In the genomic region with DNA sequence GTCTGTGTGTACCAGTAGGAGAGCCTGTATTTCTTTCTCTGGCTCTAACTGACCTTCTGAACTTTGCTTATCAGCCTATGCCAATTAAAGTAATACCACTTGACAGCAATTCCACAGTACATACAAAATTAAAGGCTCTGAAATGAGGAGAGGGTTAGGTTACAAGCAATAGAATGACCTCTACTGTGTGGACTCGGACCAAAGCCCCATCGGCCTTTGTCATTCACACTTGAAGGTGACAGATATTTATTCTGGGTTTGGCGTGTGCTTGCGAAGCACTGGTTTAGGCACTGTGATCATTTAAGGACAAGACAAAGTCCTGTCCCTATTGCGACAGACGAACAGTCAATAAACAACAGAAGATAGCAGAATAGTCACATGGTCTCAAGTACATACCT, we compare ENCODE assay signal across 20 mouse cellular contexts. TPM values are rescaled to one million over a fixed set of nuclear protein-coding genes. Genes with fewer than 3 reads are reported as not detected.
DNase-seq lines count a peak whose midpoint lies in the region; ATAC-seq and TF ChIP-seq lines count a peak whose summit lies in the region.
"Had no signal": no experiment of that assay in that cellular context is flagged by ENCODE, and none has a peak within 500 bp of the region (broad histone marks: within the 10 kb centered on the region; RNA-seq: fewer than 3 reads in every experiment).

No protein-coding gene starts in this region.

- H3K4me3 ChIP-seq in layer of hippocampus, adult 2 months, result no peak overlapping the region
- H3K4me3 ChIP-seq in heart, embryonic 12.5 days, result no peak overlapping the region
- H3K4me3 ChIP-seq in intestine, embryonic 15.5 days (replicated peaks), result no peak overlapping the region
- no peak overlapping the region for H3K4me3 ChIP-seq in liver, postnatal 0 days (ENCODE audit: low read depth, low read length)
- H3K4me3 ChIP-seq: embryonic facial prominence, embryonic 10.5 days; midbrain, embryonic 12.5 days; myocyte had no signal

- peaks cover 4% of the 10 kb centered on the region; the same call in 1 of the 2 replicates for H3K4me1 ChIP-seq in heart, embryonic 12.5 days (replicated peaks)
- H3K4me1 ChIP-seq in intestine, embryonic 15.5 days (replicated peaks), result no peaks in the 10 kb centered on the region
- peaks cover 8% of the 10 kb centered on the region; the same call in 1 of the 2 replicates for H3K4me1 ChIP-seq in liver, postnatal 0 days (ENCODE audit: insufficient read depth)
- H3K4me1 ChIP-seq: embryonic facial prominence, embryonic 10.5 days; midbrain, embryonic 12.5 days had no signal

- no peaks in the 10 kb centered on the region for H3K9me3 ChIP-seq in heart, embryonic 12.5 days (replicated peaks)
- no peaks in the 10 kb centered on the region for H3K9me3 ChIP-seq in intestine, embryonic 15.5 days
- H3K9me3 ChIP-seq in liver, postnatal 0 days (ENCODE audit: low read length), result no peaks in the 10 kb centered on the region
- H3K9me3 ChIP-seq: embryonic facial prominence, embryonic 10.5 days; midbrain, embryonic 12.5 days had no signal

- ATAC-seq in heart, embryonic 12.5 days (ENCODE audit: insufficient number of reproducible peaks, low FRiP score), result peak; percentile 33; the same call in 1 of the 2 replicates
- ATAC-seq in intestine, embryonic 15.5 days, result peak; percentile 86
- ATAC-seq in liver, postnatal 0 days, result peak; percentile 84
- ATAC-seq: Patski had no signal

- no peak for TF ChIP-seq CTCF in layer of hippocampus, adult 2 months (conservative IDR thresholded peaks at IDR 0.05)
- no peak for TF ChIP-seq CTCF in liver, postnatal 0 days (IDR thresholded peaks at IDR 0.05; ENCODE audit: low read depth)

- H3K9ac ChIP-seq in heart, embryonic 12.5 days, result no peak overlapping the region
- no peak overlapping the region for H3K9ac ChIP-seq in intestine, embryonic 15.5 days
- peak overlapping the region; percentile 21; the same call in 1 of the 2 replicates for H3K9ac ChIP-seq in liver, postnatal 0 days (replicated peaks)
- H3K9ac ChIP-seq: midbrain, embryonic 12.5 days had no signal

- H3K36me3 ChIP-seq in heart, embryonic 12.5 days, result no peaks in the 10 kb centered on the region
- H3K36me3 ChIP-seq in intestine, embryonic 15.5 days, result no peaks in the 10 kb centered on the region
- H3K36me3 ChIP-seq in liver, postnatal 0 days (replicated peaks; ENCODE audit: insufficient read depth, low read length), result no peaks in the 10 kb centered on the region
- H3K36me3 ChIP-seq: embryonic facial prominence, embryonic 10.5 days; midbrain, embryonic 12.5 days had no signal

- no peak for DNase-seq in layer of hippocampus, adult 2 months (ENCODE audit: low spot score in 2 of 2)
- no peak for DNase-seq in layer of hippocampus, postnatal 10 days (ENCODE audit: low spot score in 2 of 2)
- DNase-seq in liver, postnatal 0 days, result no peak
- no peak for DNase-seq in testis, postnatal 10 days (ENCODE audit: low spot score)
- DNase-seq in layer of hippocampus, adult 9-10 months (ENCODE audit: low spot score), result no peak
- no peak for DNase-seq in right cerebral cortex, postnatal 25 days
- DNase-seq: B cell, adult 2 months; lung, adult 18-20 months; lung, postnatal 4 days had no signal

- TF ChIP-seq EP300 in liver, postnatal 0 days (IDR thresholded peaks at IDR 0.05; ENCODE audit: low read depth), result peak; percentile 61; the same call in 1 of the 2 replicates

- H3K27ac ChIP-seq in layer of hippocampus, adult 2 months, result peak overlapping the region; percentile 61; the same call in 1 of the 2 replicates
- peak overlapping the region; percentile 45; the same call in 1 of the 2 replicates for H3K27ac ChIP-seq in heart, embryonic 12.5 days (ENCODE audit: poor library complexity, severe bottlenecking)
- H3K27ac ChIP-seq in intestine, embryonic 15.5 days, result 0 out of 2 replicates have a peak overlapping the region, but pooled peaks have one; percentile 33
- H3K27ac ChIP-seq in liver, postnatal 0 days (ENCODE audit: low read depth), result peak overlapping the region; percentile 88
- H3K27ac ChIP-seq: embryonic facial prominence, embryonic 10.5 days; midbrain, embryonic 12.5 days had no signal

- 49% methylated on average over 6 of the region's 6 CpGs for WGBS in heart, embryonic 12.5 days
- 63% methylated on average over 6 of the region's 6 CpGs for WGBS in intestine, embryonic 15.5 days
- 63% methylated on average over 6 of the region's 6 CpGs for WGBS in liver, postnatal 0 days (ENCODE audit: insufficient replicate concordance)

- H3K27me3 ChIP-seq in heart, embryonic 12.5 days (replicated peaks), result no peaks in the 10 kb centered on the region
- no peaks in the 10 kb centered on the region for H3K27me3 ChIP-seq in intestine, embryonic 15.5 days (replicated peaks)
- H3K27me3 ChIP-seq in liver, postnatal 0 days (ENCODE audit: insufficient read depth, low read length), result no peaks in the 10 kb centered on the region
- H3K27me3 ChIP-seq: midbrain, embryonic 12.5 days; Patski had no signal

- H3K4me2 ChIP-seq in heart, embryonic 12.5 days, result peak overlapping the region; percentile 9; the same call in 1 of the 2 replicates
- H3K4me2 ChIP-seq in intestine, embryonic 15.5 days (replicated peaks), result no peak overlapping the region
- peak overlapping the region; percentile 11; the same call in 1 of the 2 replicates for H3K4me2 ChIP-seq in liver, postnatal 0 days (ENCODE audit: low read depth, low read length)
- H3K4me2 ChIP-seq: midbrain, embryonic 12.5 days had no signal

RNA-seq across cellular contexts. Expression of gene Smlr1, which starts 3.7 kb away (rescaled TPM):
- not detected for total RNA-seq in layer of hippocampus, adult 2 months (2021)
- total RNA-seq in layer of hippocampus, postnatal 10 days (2021), result not detected
- not detected in 2 replicates for polyA plus RNA-seq in heart, embryonic 12.5 days (2016; fragmentation: Nextera tagmentation; extraction: Ambion mirVana)
- 9.3 and 12.8 TPM in 2 replicates for polyA plus RNA-seq in intestine, embryonic 15.5 days (2015; fragmentation: Nextera tagmentation; extraction: Ambion mirVana)
- polyA plus RNA-seq in liver, postnatal 0 days (2015; fragmentation: Nextera tagmentation; extraction: Ambion mirVana), result 64.3 and 73.2 TPM in 2 replicates
- total RNA-seq: granulocyte monocyte progenitor cell, adult 5-6 weeks; left cerebral cortex, postnatal 14 days had no signal
- polyA plus RNA-seq: embryonic facial prominence, embryonic 10.5 days; frontal cortex, adult 2 months; hindbrain, embryonic 16.5 days; midbrain, embryonic 12.5 days; Patski; urinary bladder, adult 2 months had no signal

Comparison
In these comparisons a context has a peak if more than half of its experiments do, and no peak if none do; other contexts are left out.
1. H3K27ac ChIP-seq: peak in every context shown above with its lines; median percentile 88 in liver, postnatal 0 days; 61 in layer of hippocampus, adult 2 months; 45 in heart, embryonic 12.5 days; 33 in intestine, embryonic 15.5 days.
2. ATAC-seq: peak in every context shown above with its lines; median percentile 86 in intestine, embryonic 15.5 days; 84 in liver, postnatal 0 days; 33 in heart, embryonic 12.5 days.